Mouse (Mus musculus) forelimb bud, embryonic 11.5 days (tissue): ENCODE data around the gene Hes7.

ENCODE experiments used
- DNase-seq: peaks from one replicate; pipeline ENCODE4 v3.0.0-alpha.2; 2012; ENCODE audit warnings: low read depth, low spot score

The Hes7 gene

GRCm38 (mm10) chr11:69118765-69119164, 1.4 kb upstream of the Hes7 start:
- DNase-seq = peak; percentile 90

- no peak for DNase-seq
Observed at GRCm38 (mm10) chr11:69119446-69120155, 603 bp upstream of the Hes7 start.

- no peak for DNase-seq
Observed at GRCm38 (mm10) chr11:69121001-69121740, 967 bp downstream of the Hes7 start.

GRCm38 (mm10) chr11:69121741-69122335, 1.6 kb downstream of the Hes7 start:
- DNase-seq = no peak

- peak; percentile 80 for DNase-seq
Observed at GRCm38 (mm10) chr11:69122336-69122951, 2.2 kb downstream of the Hes7 start, which contains the start of gene 9130213A22Rik. Gene 9130213A22Rik (minus strand): TSS chr11:69122589.

DNA sequence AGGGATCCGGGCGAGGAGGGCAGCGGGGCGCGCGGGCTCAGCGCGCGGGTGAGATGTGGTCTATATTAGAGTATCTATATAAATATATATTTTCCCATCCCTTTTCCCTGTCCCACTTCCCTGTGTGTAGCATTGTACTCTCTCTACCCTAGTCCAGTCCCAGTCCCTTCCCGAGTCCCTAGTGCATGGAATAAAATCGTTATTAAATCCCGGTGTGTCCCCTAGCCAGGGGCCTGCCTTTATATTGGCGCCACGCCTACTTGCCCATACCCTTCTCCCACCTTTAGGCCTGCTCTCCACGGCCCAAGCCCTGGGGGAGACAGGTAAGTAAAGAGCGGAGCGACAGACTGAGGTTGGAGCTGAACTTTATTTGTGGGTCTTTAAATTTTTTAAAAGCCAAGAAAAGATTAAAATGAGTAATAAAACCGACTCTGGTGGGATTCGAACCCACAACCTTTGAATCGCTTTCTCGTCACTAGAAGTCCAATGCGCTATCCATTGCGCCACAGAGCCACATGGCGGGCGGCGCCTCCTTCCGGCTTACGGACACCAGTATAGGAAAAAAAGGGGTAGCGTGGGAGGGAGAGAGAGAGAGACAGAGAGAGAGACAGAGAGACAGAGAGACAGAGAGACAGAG, 3.0 kb downstream of the Hes7 start:
- DNase-seq = peak; percentile 91

DNA sequence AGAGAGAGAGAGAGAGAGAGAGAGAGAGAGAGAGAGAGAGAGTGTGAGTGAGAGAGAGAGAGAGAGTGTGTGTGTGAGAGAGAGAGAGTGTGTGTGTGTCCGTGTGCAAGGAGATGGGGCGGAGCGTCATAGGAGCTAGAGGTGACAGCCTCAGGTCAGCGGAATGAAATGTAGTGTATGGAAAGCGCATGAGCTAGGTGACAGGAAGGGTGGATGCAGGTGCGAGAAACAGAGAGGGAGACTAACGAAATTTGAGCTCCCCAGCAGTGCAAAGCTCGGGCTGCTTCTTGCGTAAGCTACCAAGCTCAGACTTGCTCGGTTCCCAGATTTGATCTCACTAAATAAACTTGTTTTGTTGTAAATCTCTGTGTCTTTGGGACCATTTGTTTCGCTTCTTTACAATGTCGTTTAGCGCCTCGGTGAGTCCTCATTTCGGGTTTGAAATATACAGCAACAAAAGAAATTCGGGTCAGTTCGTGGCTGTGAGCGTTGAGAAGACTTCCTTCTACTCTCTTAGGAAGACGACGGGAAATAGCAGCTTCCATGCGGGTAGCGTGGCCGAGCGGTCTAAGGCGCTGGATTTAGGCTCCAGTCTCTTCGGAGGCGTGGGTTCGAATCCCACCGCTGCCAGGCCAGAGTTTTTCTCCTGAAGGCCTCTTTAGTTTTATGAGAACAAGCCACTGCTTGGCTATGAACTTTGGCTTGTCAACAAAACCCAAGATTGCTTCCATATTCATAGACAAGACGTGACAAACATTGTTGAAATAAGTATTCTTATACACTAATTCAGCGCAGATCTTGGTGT, 3.7 kb downstream of the Hes7 start:
- DNase-seq = peak; percentile 96

DNA sequence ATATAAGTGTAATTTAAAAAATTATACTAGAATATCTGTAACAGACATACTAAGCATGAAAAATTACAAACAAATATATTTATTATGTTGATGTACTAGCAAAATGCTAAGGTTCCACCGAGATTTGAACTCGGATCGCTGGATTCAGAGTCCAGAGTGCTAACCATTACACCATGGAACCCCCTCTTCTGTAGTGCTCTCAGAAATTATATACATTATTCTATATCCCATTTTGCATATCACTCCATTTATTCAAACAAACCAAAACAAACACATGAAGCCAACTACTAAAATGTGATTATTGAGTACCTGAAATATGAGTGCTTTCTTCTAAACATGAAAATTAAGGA, 4.3 kb downstream of the Hes7 start:
- DNase-seq = peak; percentile 90

- DNase-seq = peak; percentile 95
Observed at GRCm38 (mm10) chr11:69125041-69125851, 5.0 kb downstream of the Hes7 start.

GRCm38 (mm10) chr11:69125852-69125918, 5.5 kb downstream of the Hes7 start, which contains the start of gene Aloxe3:
Gene Aloxe3 (plus strand): TSS chr11:69125896.
- DNase-seq = no peak

DNA sequence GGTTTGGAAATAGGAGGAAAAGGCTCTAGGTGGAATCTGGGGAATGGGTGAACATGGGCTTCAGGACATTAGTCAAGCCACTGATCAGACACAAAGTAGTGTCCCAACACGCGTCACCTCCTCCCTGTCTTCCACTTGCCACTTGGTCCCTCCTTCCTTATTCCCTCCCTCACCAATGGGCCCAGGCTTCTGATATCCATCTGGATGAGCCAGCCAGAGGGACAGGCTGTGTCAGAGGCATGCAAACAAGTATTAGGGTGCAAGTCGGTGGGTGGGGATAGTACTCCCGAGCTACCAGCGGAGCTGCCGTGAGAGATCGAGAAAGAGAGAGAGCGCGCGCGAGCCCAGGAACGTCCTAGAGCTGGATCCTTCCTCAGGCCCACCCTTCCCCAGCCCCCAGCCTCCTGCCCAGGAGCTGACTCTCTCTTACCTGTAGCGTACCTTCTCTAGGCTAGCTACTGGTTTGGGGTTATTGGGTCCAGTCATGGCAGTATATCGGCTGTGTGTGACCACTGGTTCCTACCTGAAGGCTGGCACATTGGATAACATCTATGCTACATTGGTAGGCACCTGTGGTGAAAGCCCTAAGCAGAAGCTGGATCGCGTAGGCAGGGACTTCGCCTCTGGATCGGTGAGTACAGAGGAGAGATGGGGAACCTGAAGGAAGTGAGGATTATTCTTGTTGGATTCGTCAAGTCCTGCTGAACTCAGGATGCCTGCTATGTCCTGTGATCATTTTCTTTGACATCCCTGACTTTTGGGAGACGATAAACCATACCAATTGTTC, 5.9 kb downstream of the Hes7 start:
- DNase-seq = no peak

- DNase-seq = no peak
Observed at GRCm38 (mm10) chr11:69126706-69127095, 6.5 kb downstream of the Hes7 start.

GRCm38 (mm10) chr11:69128426-69129122, 8.4 kb downstream of the Hes7 start:
- DNase-seq = no peak

DNA sequence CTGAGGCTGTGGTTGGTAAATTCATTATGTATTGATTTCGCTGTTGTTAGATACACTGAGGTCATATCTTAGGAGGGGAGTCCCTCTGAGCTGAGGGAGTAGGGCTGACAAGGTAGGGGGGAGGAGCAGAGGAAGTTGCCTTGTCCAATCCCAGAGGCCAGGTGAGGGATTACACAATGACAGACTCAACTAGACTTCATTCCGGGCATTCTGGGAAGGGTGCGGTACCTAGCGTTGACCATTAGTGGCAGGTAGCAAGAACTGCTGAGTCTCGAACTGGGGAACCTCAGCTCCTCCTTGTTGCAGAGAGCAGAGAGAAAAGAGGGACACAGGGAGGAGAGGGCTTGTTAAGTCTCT, 13.3 kb downstream of the Hes7 start:
- DNase-seq = no peak

DNA sequence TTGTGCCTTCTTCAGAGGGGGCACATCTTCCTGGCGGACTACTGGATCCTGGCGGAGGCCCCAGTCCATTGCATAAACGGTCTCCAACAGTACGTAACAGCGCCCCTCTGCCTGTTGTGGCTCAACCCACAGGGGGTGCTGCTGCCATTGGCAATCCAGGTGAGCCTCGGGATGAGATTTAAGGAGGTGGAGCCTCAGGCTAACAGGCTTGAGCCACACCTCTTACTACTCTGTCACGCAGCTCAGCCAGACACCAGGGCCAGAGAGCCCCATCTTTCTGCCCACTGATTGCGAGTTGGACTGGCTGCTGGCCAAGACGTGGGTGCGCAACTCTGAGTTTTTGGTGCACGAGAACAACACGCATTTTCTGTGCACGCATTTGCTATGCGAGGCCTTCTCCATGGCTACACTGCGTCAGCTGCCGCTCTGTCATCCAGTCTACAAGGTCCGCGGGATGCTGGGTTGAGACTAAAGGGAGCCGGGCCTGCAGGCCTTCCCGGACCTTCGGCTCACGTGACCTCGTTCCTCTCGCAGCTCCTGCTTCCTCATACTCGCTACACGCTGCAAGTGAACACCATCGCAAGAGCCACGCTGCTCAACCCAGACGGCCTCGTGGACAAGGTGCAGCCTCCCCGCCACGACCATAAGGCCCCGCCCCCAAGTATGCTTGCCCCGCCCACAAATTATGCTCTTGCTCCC, 13.9 kb downstream of the Hes7 start:
- no peak for DNase-seq

DNA sequence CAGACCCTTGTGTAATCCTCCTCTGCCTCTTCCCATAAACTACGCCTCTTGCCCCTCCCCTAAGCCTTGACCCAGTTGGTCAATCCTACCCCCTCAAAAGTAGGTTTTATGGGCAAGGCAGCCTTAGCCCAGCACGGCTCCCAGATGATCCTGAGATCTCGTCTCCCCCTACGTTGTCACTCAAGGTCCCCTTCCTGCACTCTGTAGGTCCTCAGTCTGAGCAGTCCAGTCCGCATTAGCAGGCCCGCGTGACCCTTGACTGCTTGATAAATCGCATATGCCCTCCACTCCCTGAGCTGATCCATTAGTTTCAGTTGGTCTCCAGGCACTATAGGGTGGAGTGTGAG, 14.4 kb downstream of the Hes7 start:
- no peak for DNase-seq

- DNase-seq = no peak
Observed at GRCm38 (mm10) chr11:69135361-69135760, 15.2 kb downstream of the Hes7 start.

DNA sequence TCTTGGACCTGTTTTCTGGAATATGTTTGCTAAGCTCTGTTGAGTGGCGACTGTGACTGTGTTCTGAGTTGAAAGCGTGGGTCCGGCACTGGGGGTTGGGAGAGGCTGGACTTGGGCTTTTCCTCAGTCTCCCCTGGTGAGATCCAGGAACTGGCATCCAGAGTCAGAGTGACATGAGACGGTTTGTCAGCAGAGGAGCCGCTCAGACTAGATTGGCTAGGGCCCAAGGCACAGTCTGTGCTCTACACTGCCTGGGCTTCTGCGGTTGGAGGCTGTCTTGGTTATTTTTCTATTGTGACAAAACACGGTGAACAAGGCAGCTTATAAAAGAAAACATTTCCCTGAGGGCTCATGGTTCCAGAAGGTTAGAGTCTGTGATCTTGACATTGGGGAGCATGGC, 27.3 kb downstream of the Hes7 start:
- no peak for DNase-seq

- DNase-seq = no peak
Observed at GRCm38 (mm10) chr11:69148451-69148960, 28.3 kb downstream of the Hes7 start.
